Mouse (Mus musculus) gastrocnemius, postnatal 14 days (tissue): ENCODE measurements at regions not wholly inside any gene's neighbourhood (a gene's known extent, or its start where the extent isn't known, plus 50 kb on each side); places are given as distances from the start of the nearest gene placed in this dataset.
A peak's percentile ranks its signal among the peaks of the same experiment; 100 is the strongest.

Source experiments
- DNase-seq: peaks from one replicate; pipeline ENCODE4 v3.0.0; 2021; ENCODE audit warnings: mixed read lengths
- intact Hi-C: fragments of 180-260 bp; cut with DNase I; formaldehyde crosslinking; loops from one replicate; pipeline ENCODE4 v1.15.1; 2025; ENCODE audit warnings: low total_unique reads

GRCm38 (mm10) chr12:107753536-107753935 lies 249.9 kb downstream of the Bcl11b start:
- DNase-seq = no peak
- intact Hi-C loops = no loop called here

- no peak for DNase-seq
- intact Hi-C loops = no loop called here
Observed at GRCm38 (mm10) chr12:107754885-107755284, 248.5 kb downstream of the Bcl11b start.

GRCm38 (mm10) chr12:107755820-107756517 lies 247.4 kb downstream of the Bcl11b start:
- intact Hi-C loops = no loop called here
- no peak for DNase-seq

- intact Hi-C loops = no loop called here
- DNase-seq = no peak
Observed at GRCm38 (mm10) chr12:107757184-107757583, 246.2 kb downstream of the Bcl11b start.

GRCm38 (mm10) chr12:107757996-107758791 lies 245.2 kb downstream of the Bcl11b start:
- intact Hi-C loops = no loop called here
- no peak for DNase-seq

- DNase-seq = no peak
- intact Hi-C loops = no loop called here
Observed at GRCm38 (mm10) chr12:107759291-107759690, 244.1 kb downstream of the Bcl11b start.

- intact Hi-C loops = no loop called here
Observed at GRCm38 (mm10) chr12:107759911-107760310, 243.5 kb downstream of the Bcl11b start.

GRCm38 (mm10) chr12:107762140-107762539 lies 241.3 kb downstream of the Bcl11b start:
- intact Hi-C loops = no loop called here
- DNase-seq = no peak

More at GRCm38 (mm10) chr12:107759911-107760310, 243.5 kb downstream of the Bcl11b start:
- no peak for DNase-seq

- no peak for DNase-seq
- intact Hi-C loops = no loop called here
Observed at GRCm38 (mm10) chr12:107769801-107770515, 233.4 kb downstream of the Bcl11b start.

- DNase-seq = no peak
- intact Hi-C loops = no loop called here
Observed at GRCm38 (mm10) chr12:107770516-107770836, 232.9 kb downstream of the Bcl11b start.

GRCm38 (mm10) chr12:107771325-107771724 lies 232.1 kb downstream of the Bcl11b start:
- intact Hi-C loops = no loop called here
- DNase-seq = no peak

- no peak for DNase-seq
- intact Hi-C loops = no loop called here
Observed at GRCm38 (mm10) chr12:107771809-107772208, 231.6 kb downstream of the Bcl11b start.

GRCm38 (mm10) chr12:107778046-107778445 lies 225.4 kb downstream of the Bcl11b start:
- no peak for DNase-seq
- intact Hi-C loops = no loop called here

GRCm38 (mm10) chr12:107779306-107780057 lies 223.9 kb downstream of the Bcl11b start:
- intact Hi-C loops = no loop called here
- DNase-seq = no peak

GRCm38 (mm10) chr12:107782147-107782546 lies 221.3 kb downstream of the Bcl11b start:
- DNase-seq = no peak

GRCm38 (mm10) chr12:107783831-107784230 lies 219.6 kb downstream of the Bcl11b start:
- no peak for DNase-seq
- intact Hi-C loops = no loop called here

More at GRCm38 (mm10) chr12:107782147-107782546, 221.3 kb downstream of the Bcl11b start:
- intact Hi-C loops = no loop called here

- intact Hi-C loops = no loop called here
- DNase-seq = no peak
Observed at GRCm38 (mm10) chr12:107789818-107790217, 213.6 kb downstream of the Bcl11b start.

GRCm38 (mm10) chr12:107800296-107800695 lies 203.1 kb downstream of the Bcl11b start:
- no peak for DNase-seq
- intact Hi-C loops = no loop called here

- intact Hi-C loops = no loop called here
- peak; percentile 67 for DNase-seq
Observed at GRCm38 (mm10) chr12:107807634-107808033, 195.8 kb downstream of the Bcl11b start.
